Mouse (Mus musculus) intestine, embryonic 16.5 days (tissue): ENCODE measurements around the gene Wdr72. TPM values are rescaled to one million over a fixed set of nuclear protein-coding genes. Genes with fewer than 3 reads are reported as not detected.

Experiments used
- ATAC-seq: fragments of 200-750 bp; cut with Nextera tagmentation; 2 replicates; pipeline ENCODE4 v1.8.0; 2017; ENCODE audit warnings: moderate TSS enrichment, moderate library complexity
- H3K27ac ChIP-seq: fragments of 300-500 bp; sonication (generic); 2 replicates; pipeline ENCODE4 v1.5.1; 2014; ENCODE audit warnings: mild to moderate bottlenecking, low read length
- H3K27me3 ChIP-seq: fragments of 300-500 bp; sonication (generic); replicated peaks from 2 replicates; pipeline ENCODE4 v1.6.1; 2014; ENCODE audit warnings: low read length, control low read depth, mixed read lengths; ENCODE audit not compliant: control insufficient read depth, insufficient read depth
- H3K36me3 ChIP-seq: fragments of 300-500 bp; sonication (generic); 2 replicates; pipeline ENCODE4 v1.6.1; 2014; ENCODE audit warnings: low read length, control low read depth; ENCODE audit not compliant: control insufficient read depth, insufficient read depth
- H3K4me1 ChIP-seq: fragments of 300-500 bp; sonication (generic); 2 replicates; pipeline ENCODE4 v1.6.1; 2014; ENCODE audit warnings: low read length, control low read depth, mixed read lengths; ENCODE audit not compliant: control insufficient read depth, insufficient read depth
- H3K4me2 ChIP-seq: fragments of 300-500 bp; sonication (generic); 2 replicates; pipeline ENCODE4 v1.6.1; 2014; ENCODE audit warnings: low read depth, low read length, control low read depth
- H3K4me3 ChIP-seq: fragments of 300-500 bp; sonication (generic); 2 replicates; pipeline ENCODE4 v1.5.1; 2014; ENCODE audit warnings: mild to moderate bottlenecking, low read length
- H3K9ac ChIP-seq: fragments of 300-500 bp; sonication (generic); 2 replicates; pipeline ENCODE4 v1.6.1; 2014; ENCODE audit warnings: low read depth, low read length
- H3K9me3 ChIP-seq: fragments of 300-500 bp; sonication (generic); 2 replicates; pipeline ENCODE4 v1.6.1; 2016; ENCODE audit warnings: low read length, control low read depth; ENCODE audit not compliant: control insufficient read depth
- WGBS: fragments of 180-500 bp; shearing (Covaris S2); extraction: QIAGEN DNeasy Blood & Tissue Kit; methylation state at CpG from one replicate; pipeline ENCODE4 v1.1.7; 2014; 5-methylcytosine and 5-hydroxymethylcytosine counted together
- polyA plus RNA-seq: library from polyadenylated mRNA; unstranded; fragments of >200 nt; fragmentation: Nextera tagmentation; extraction: Ambion mirVana; gene quantifications from 2 replicates; pipeline ENCODE4 v1.2.1, GENCODE M21; 2015

The Wdr72 gene
- polyA plus RNA-seq, 1 experiment from 2014 or later, result 0.27 TPM

GRCm38 (mm10) chr9:74187401-74188029 lies 77.4 kb downstream of the Wdr72 start:
- no peaks in the 10 kb centered on the region for H3K36me3 ChIP-seq
- H3K9me3 ChIP-seq, result no peaks in the 10 kb centered on the region
- ATAC-seq, result no peak
- H3K4me1 ChIP-seq, result no peaks in the 10 kb centered on the region
- no peak overlapping the region for H3K4me2 ChIP-seq
- H3K27ac ChIP-seq, result no peak overlapping the region
- WGBS, result 59% methylated on average over 8 of the region's 8 CpGs
- H3K4me3 ChIP-seq, result no peak overlapping the region
- no peaks in the 10 kb centered on the region for H3K27me3 ChIP-seq
- H3K9ac ChIP-seq, result no peak overlapping the region

- ATAC-seq, result no peak
- H3K4me2 ChIP-seq, result no peak overlapping the region
- no peaks in the 10 kb centered on the region for H3K36me3 ChIP-seq
- H3K9me3 ChIP-seq, result no peaks in the 10 kb centered on the region
- H3K27me3 ChIP-seq, result no peaks in the 10 kb centered on the region
- no peak overlapping the region for H3K27ac ChIP-seq
- H3K4me1 ChIP-seq, result no peaks in the 10 kb centered on the region
- WGBS, result 84% methylated on average over 2 of the region's 2 CpGs
- H3K4me3 ChIP-seq, result no peak overlapping the region
- no peak overlapping the region for H3K9ac ChIP-seq
Observed at GRCm38 (mm10) chr9:74194898-74195297, 84.7 kb downstream of the Wdr72 start.

DNA sequence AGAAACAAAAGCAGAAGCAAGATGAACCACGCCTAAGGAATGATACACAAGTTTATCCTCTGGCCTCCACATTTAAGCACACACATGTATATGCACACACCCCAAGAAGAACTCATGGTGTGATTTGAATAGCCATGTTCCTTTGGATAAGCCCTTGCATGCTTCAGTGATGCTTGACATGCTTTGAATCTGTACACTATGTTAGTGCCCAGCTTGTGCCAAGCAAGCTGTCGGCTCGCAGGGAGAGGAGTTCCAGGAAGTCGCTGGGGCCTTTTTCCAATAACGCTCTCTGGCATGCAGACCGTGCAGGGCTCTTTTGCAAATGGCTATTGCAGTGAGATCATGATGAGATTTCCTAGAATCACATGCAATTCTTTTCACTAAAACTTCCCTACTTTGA lies 118.1 kb downstream of the Wdr72 start:
- Histone ChIP-seq H3K9me3 (no peaks in the 10 kb centered on the region), H3K4me1 (no peaks in the 10 kb centered on the region), H3K4me2 (no peak overlapping the region), H3K9ac (no peak overlapping the region), H3K27me3 (no peaks in the 10 kb centered on the region), H3K4me3 (no peak overlapping the region), H3K27ac (no peak overlapping the region), H3K36me3 (no peaks in the 10 kb centered on the region)
- WGBS, result 75% methylated on average over 6 of the region's 6 CpGs
- no peak for ATAC-seq

DNA sequence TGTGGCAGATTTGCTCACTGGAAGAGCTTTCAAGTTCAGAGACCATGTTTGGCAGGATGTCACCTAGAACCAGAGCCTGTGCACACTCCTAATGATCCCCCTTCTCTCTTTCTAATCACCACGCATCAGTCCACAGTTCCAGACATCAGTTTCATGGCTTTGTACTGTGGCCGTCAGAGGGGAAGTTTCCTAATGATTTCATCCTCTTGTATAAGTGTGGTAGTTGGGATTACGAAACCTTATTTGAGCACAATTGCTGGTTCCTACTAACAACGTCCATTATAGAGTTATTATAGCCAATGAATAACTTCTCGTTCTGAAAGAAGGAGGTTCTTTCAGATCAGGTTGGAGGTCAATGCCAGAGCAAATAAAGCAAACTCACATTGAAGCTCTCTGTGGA lies 131.1 kb downstream of the Wdr72 start:
- Histone ChIP-seq H3K36me3 (no peaks in the 10 kb centered on the region), H3K4me3 (no peak overlapping the region), H3K27me3 (no peaks in the 10 kb centered on the region), H3K9me3 (no peaks in the 10 kb centered on the region), H3K27ac (no peak overlapping the region), H3K9ac (no peak overlapping the region), H3K4me2 (no peak overlapping the region), H3K4me1 (no peaks in the 10 kb centered on the region)
- 67% methylated on average over 5 of the region's 5 CpGs for WGBS
- no peak for ATAC-seq

- Histone ChIP-seq H3K27ac (no peak overlapping the region), H3K36me3 (no peaks in the 10 kb centered on the region), H3K9ac (no peak overlapping the region), H3K27me3 (no peaks in the 10 kb centered on the region), H3K4me3 (no peak overlapping the region), H3K9me3 (no peaks in the 10 kb centered on the region), H3K4me1 (no peaks in the 10 kb centered on the region), H3K4me2 (no peak overlapping the region)
- 75% methylated on average over 4 of the region's 4 CpGs for WGBS
- no peak for ATAC-seq
Observed at GRCm38 (mm10) chr9:74248084-74248483, 137.9 kb downstream of the Wdr72 start.

DNA sequence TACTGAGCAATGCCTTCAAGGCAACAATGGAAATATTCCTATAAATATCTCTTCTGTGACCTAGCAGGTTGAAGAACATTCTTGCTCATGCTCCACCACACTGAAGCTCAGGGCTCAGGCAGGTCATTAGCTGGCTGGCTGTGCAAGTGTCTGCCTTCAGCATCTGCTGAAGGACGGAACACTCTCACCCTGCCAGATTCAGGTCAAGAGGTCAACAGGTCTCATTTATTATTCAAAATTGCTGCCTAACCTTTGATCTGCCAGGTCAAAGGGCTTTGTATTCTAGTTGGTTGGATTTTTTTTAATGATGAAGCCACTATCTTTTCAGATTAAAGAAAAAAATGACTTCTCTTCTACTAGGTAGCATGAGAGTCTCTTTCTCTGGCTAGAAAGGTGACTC lies 139.3 kb downstream of the Wdr72 start:
- no peak for ATAC-seq
- Histone ChIP-seq H3K9me3 (no peaks in the 10 kb centered on the region), H3K4me3 (no peak overlapping the region), H3K27me3 (no peaks in the 10 kb centered on the region), H3K4me1 (no peaks in the 10 kb centered on the region), H3K4me2 (no peak overlapping the region), H3K36me3 (no peaks in the 10 kb centered on the region), H3K27ac (no peak overlapping the region), H3K9ac (no peak overlapping the region)
- 61% methylated on average over 1 of the region's 1 CpGs for WGBS

- H3K9ac ChIP-seq, result no peak overlapping the region
- H3K36me3 ChIP-seq, result no peaks in the 10 kb centered on the region
- H3K4me3 ChIP-seq, result no peak overlapping the region
- no peak overlapping the region for H3K27ac ChIP-seq
- 51% methylated on average over 1 of the region's 1 CpGs for WGBS
- no peak overlapping the region for H3K4me2 ChIP-seq
- H3K9me3 ChIP-seq, result no peaks in the 10 kb centered on the region
- no peak for ATAC-seq
- no peaks in the 10 kb centered on the region for H3K27me3 ChIP-seq
- H3K4me1 ChIP-seq, result no peaks in the 10 kb centered on the region
Observed at GRCm38 (mm10) chr9:74250522-74250921, 140.4 kb downstream of the Wdr72 start.

GRCm38 (mm10) chr9:74258389-74258788 lies 148.2 kb downstream of the Wdr72 start:
- WGBS, result 59% methylated on average over 4 of the region's 4 CpGs

DNA sequence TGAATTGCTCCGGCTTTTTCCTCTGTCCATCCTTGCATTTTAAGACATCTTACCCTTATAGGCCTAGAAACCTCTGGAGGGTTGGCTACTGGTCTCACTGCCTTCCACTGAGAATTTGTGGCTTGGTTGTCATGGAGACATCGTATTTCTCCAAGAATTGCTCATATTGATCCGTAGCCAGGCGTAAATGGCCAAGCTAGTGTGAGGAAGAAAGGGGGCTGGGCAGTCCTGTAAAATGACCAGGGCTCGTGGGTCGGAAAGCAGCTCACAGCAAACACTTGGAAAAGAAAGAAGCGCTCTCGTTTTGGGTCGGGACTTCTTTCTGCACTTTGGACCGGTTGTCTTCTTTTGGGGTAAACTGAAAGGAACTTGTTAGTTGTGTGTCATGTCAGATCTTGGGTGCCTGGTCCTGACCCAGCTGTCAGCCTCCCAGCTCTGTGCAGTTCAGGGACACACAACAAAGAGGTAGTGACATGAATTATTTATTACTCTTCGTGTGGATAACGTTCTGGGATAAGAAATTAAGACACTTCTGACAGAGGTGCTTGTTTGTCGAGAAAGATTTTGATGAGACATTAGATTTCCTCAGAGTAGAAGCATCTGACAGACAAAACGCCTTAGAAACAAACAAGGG lies 167.7 kb downstream of the Wdr72 start:
- no peaks in the 10 kb centered on the region for H3K4me1 ChIP-seq
- no peak overlapping the region for H3K9ac ChIP-seq
- ATAC-seq, result no peak
- no peak overlapping the region for H3K27ac ChIP-seq
- no peaks in the 10 kb centered on the region for H3K36me3 ChIP-seq
- H3K27me3 ChIP-seq, result no peaks in the 10 kb centered on the region
- H3K4me3 ChIP-seq, result no peak overlapping the region
- WGBS, result 45% methylated on average over 14 of the region's 14 CpGs
- H3K4me2 ChIP-seq, result no peak overlapping the region
- 0 out of 2 replicates have a peak, but pooled peaks cover 2% of the 10 kb centered on the region for H3K9me3 ChIP-seq

More at GRCm38 (mm10) chr9:74258389-74258788, 148.2 kb downstream of the Wdr72 start:
- no peak for ATAC-seq
- Histone ChIP-seq H3K27me3 (no peaks in the 10 kb centered on the region), H3K4me1 (no peaks in the 10 kb centered on the region), H3K4me2 (no peak overlapping the region), H3K27ac (no peak overlapping the region), H3K36me3 (no peaks in the 10 kb centered on the region), H3K4me3 (no peak overlapping the region), H3K9ac (no peak overlapping the region), H3K9me3 (no peaks in the 10 kb centered on the region)

DNA sequence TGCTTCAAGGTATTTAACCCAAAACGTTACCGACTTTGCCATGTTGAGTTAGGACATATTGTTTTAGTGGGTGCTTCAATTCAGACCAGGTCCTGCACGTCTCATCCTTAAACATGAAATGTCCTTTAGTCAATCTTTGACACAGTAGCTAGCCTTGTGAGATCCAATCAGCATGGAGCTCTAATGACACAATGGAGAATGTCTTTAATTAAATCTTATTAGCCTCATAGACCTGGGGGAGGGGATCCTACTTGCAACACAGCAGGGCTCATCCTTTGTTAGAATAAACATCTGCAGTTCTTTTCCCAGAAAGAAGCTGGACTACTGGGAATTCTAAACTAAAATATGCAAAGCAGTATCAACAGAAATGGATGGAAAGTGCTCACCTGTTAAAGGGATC lies 171.9 kb downstream of the Wdr72 start:
- Histone ChIP-seq H3K9me3 (no peaks in the 10 kb centered on the region), H3K27me3 (no peaks in the 10 kb centered on the region), H3K4me3 (no peak overlapping the region), H3K36me3 (no peaks in the 10 kb centered on the region), H3K9ac (no peak overlapping the region), H3K27ac (no peak overlapping the region), H3K4me1 (no peaks in the 10 kb centered on the region), H3K4me2 (no peak overlapping the region)
- ATAC-seq, result no peak
- 44% methylated on average over 3 of the region's 3 CpGs for WGBS
